Mouse (Mus musculus) midbrain, embryonic 15.5 days (tissue): ENCODE measurements around the gene Cerk. TPM values are rescaled to one million over a fixed set of nuclear protein-coding genes. Genes with fewer than 3 reads are reported as not detected.
A peak's percentile ranks its signal among the peaks of the same experiment; 100 is the strongest.

Experiments used
- ATAC-seq: fragments of 200-750 bp; cut with Nextera tagmentation; replicated peaks from 2 replicates; pipeline ENCODE4 v1.8.0; 2017; ENCODE audit warnings: moderate TSS enrichment
- H3K27ac ChIP-seq: fragments of 300-500 bp; sonication (generic); 2 replicates; pipeline ENCODE4 v1.5.1; 2015; ENCODE audit warnings: mild to moderate bottlenecking, inconsistent platforms
- H3K27me3 ChIP-seq: fragments of 300-500 bp; sonication (generic); replicated peaks from 2 replicates; pipeline ENCODE4 v1.6.1; 2015; ENCODE audit warnings: inconsistent platforms
- H3K36me3 ChIP-seq: fragments of 300-500 bp; sonication (generic); replicated peaks from 2 replicates; pipeline ENCODE4 v1.6.1; 2015; ENCODE audit warnings: inconsistent platforms
- H3K4me1 ChIP-seq: fragments of 300-500 bp; sonication (generic); 2 replicates; pipeline ENCODE4 v1.6.1; 2015; ENCODE audit warnings: inconsistent platforms
- H3K4me2 ChIP-seq: fragments of 300-500 bp; sonication (generic); 2 replicates; pipeline ENCODE4 v1.6.1; 2015; ENCODE audit warnings: inconsistent platforms, mild to moderate bottlenecking, moderate library complexity
- H3K4me3 ChIP-seq: fragments of 300-500 bp; sonication (generic); 2 replicates; pipeline ENCODE4 v1.5.1; 2015; ENCODE audit warnings: mild to moderate bottlenecking, inconsistent platforms
- H3K9ac ChIP-seq: fragments of 300-500 bp; sonication (generic); 2 replicates; pipeline ENCODE4 v1.6.1; 2015; ENCODE audit warnings: mild to moderate bottlenecking, inconsistent platforms
- H3K9me3 ChIP-seq: fragments of 300-500 bp; sonication (generic); 2 replicates; pipeline ENCODE4 v1.6.1; 2016; ENCODE audit warnings: inconsistent platforms
- WGBS: fragments of 180-500 bp; shearing (Covaris S2); methylation state at CpG from one replicate; pipeline ENCODE4 v1.1.7; 2015; ENCODE audit warnings: mixed read lengths; 5-methylcytosine and 5-hydroxymethylcytosine counted together
- polyA plus RNA-seq: library from polyadenylated mRNA; unstranded; fragments of >200 nt; fragmentation: Nextera tagmentation; extraction: Ambion mirVana; gene quantifications from 2 replicates; pipeline ENCODE4 v1.2.1, GENCODE M21; 2015

Gene Cerk
- polyA plus RNA-seq, 1 experiment from 2014 or later = 25.8 TPM

DNA sequence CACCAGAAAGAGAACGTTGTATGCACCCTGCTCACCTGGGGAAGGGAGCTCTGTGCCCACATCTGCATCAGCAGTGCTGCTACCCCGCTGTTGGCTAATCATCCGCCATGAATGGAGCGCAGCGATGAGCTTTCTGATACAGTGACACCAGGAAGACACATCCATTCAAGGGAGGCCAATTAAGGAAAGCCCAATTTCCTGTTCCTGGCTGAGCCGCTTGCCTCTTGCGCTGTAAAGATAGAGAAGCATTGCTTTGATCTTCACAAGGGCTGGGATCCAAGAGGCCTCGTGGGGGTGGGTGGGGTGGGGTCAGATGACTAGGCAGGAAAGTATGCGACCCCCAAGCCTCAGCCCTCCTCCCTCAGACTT, 72.6 kb downstream of the Cerk start:
- no peaks in the 10 kb centered on the region for H3K9me3 ChIP-seq
- H3K4me2 ChIP-seq = no peak overlapping the region
- peak overlapping the region; percentile 79 for H3K27ac ChIP-seq
- H3K4me3 ChIP-seq = no peak overlapping the region
- no peak overlapping the region for H3K9ac ChIP-seq
- ATAC-seq = peak; percentile 40
- peaks cover 46% of the 10 kb centered on the region for H3K4me1 ChIP-seq
- WGBS = 10% methylated on average over 9 of the region's 9 CpGs
- H3K36me3 ChIP-seq = no peaks in the 10 kb centered on the region
- no peaks in the 10 kb centered on the region for H3K27me3 ChIP-seq

DNA sequence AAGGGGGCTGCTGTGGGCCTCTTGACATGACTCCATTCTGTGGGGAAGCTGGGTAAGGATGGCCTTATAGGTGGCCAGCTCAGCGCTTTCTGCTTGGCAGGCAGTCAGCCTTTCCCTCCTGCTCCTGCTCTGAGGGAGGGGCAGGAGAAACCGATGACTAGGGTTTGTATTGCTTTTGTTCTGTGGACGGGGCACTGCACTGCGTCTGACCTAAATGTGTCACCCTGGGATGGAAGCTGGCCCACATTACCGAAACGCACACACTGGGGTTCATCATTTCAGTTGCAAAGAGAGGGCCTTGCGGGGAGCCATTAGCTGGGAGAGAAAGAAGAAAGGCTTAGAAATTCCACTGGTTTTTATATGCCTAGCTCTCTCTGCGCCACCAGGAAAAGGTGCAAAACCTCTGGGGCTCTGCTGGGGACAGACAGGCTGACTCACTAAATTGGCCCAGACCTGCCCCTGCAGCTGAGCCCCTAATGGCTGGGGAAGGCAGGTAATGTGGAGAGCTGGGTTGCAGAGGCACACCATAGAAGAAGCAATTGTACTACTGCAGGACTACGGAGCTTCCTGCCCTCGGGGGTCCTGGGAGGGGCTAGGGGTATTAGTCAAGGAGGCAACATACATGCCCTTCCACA, 73.1 kb downstream of the Cerk start:
- H3K9ac ChIP-seq = no peak overlapping the region
- ATAC-seq = peak; percentile 42; the same call in 1 of the 2 replicates
- H3K9me3 ChIP-seq = no peaks in the 10 kb centered on the region
- peak overlapping the region; percentile 79 for H3K27ac ChIP-seq
- no peak overlapping the region for H3K4me2 ChIP-seq
- WGBS = 8% methylated on average over 10 of the region's 10 CpGs
- H3K4me1 ChIP-seq = peaks cover 46% of the 10 kb centered on the region
- H3K4me3 ChIP-seq = no peak overlapping the region
- H3K27me3 ChIP-seq = no peaks in the 10 kb centered on the region
- H3K36me3 ChIP-seq = no peaks in the 10 kb centered on the region

DNA sequence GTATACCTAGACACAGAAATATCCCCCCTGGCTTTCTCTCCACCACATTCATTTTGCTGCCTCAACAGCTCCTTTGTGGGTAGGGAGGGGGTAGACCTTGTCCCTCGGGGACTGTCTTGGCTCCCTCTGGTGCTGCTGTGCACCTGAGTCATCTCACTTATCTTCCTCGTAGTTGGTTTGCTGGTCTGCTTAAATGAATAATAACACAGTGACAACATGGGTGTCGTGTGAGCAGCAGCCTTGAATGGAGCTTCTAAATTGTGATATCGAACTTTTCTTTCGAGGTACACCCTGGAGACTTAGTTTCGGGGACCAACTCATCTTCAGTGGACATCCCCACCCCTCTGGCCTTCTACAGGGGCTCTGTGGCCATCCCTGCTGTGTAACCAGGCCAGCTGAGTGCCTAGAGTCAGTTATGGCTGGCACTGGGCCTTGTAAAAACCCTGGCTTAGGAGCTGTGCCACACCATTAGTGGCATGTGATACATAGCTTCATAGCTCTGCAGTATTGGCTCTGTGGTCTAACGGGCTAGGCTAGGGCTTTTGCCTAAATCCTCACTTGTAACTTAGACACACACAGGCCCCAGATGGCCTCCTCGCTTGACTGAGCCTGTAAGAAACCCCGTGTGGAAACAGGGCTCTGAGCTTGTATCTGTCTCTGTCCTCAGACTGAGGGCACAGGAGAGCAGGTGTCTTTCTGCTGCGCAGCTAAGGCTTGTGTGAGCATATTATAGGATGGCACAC, 75.4 kb downstream of the Cerk start:
- H3K4me3 ChIP-seq = no peak overlapping the region
- H3K36me3 ChIP-seq = no peaks in the 10 kb centered on the region
- no peaks in the 10 kb centered on the region for H3K27me3 ChIP-seq
- no peak for ATAC-seq
- no peak overlapping the region for H3K4me2 ChIP-seq
- peaks cover 46% of the 10 kb centered on the region for H3K4me1 ChIP-seq
- 66% methylated on average over 10 of the region's 10 CpGs for WGBS
- H3K27ac ChIP-seq = 0 out of 2 replicates have a peak overlapping the region, but pooled peaks have one; percentile 2
- H3K9ac ChIP-seq = no peak overlapping the region
- no peaks in the 10 kb centered on the region for H3K9me3 ChIP-seq

DNA sequence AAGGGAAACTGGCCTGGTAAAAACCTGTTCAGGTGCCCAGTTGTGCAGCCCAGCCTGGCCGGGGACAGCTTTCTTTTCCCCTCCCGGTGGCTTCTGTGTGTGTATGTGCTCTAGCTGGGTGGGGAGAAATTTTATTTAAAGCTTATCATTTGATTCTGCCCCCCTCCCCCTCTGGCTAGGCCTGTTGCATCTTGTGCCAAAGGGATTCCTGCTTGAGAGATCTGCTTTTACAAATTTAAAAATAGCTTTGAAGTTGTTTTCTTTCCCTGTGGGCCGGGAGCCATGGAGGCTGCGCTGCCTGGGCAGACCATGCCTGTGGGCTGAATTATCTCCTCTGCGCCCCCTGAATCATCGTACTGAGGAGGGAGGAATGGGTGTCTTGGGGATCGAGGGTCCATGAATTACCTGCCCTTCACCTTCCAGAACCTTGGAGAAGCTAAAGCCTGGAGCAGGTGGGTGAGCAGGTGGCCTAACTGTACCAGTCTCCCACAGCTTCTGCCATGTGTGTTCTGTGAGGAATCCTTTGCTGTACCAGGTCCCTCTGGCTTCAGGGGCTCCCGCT, 76.2 kb downstream of the Cerk start:
- Histone ChIP-seq H3K4me1 (peaks cover 46% of the 10 kb centered on the region), H3K27me3 (no peaks in the 10 kb centered on the region), H3K9me3 (no peaks in the 10 kb centered on the region), H3K36me3 (0 out of 2 replicates have a peak, but pooled peaks cover 2% of the 10 kb centered on the region), H3K27ac (peak overlapping the region; percentile 24; the same call in 1 of the 2 replicates), H3K9ac (no peak overlapping the region), H3K4me2 (no peak overlapping the region), H3K4me3 (no peak overlapping the region)
- ATAC-seq = no peak
- whole genome bisulfite sequencing = 70% methylated on average over 8 of the region's 8 CpGs

DNA sequence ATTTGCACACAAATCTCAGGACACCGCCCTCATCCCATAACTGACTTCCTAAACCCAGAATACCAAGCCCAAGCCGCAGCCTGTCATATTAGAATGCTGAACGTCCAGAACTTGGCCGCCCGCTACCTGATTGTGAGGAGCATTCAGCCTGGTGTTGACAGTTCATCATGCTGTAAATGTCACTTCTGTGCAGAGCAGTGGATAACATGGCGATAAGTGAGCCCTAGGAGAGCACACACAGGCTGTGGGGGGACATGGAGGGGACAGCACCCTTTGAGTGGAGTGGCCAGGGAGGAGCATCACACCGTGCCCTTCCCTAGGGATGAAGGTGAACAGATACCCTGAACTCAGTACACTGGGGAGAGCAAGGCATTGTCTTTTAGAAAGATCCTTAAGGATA, 76.7 kb downstream of the Cerk start:
- ATAC-seq = no peak
- Histone ChIP-seq H3K4me1 (peaks cover 46% of the 10 kb centered on the region), H3K4me3 (no peak overlapping the region), H3K4me2 (no peak overlapping the region), H3K9ac (no peak overlapping the region), H3K27ac (peak overlapping the region; percentile 24), H3K9me3 (no peaks in the 10 kb centered on the region), H3K36me3 (0 out of 2 replicates have a peak, but pooled peaks cover 6% of the 10 kb centered on the region), H3K27me3 (no peaks in the 10 kb centered on the region)
- WGBS = 87% methylated on average over 7 of the region's 7 CpGs

DNA sequence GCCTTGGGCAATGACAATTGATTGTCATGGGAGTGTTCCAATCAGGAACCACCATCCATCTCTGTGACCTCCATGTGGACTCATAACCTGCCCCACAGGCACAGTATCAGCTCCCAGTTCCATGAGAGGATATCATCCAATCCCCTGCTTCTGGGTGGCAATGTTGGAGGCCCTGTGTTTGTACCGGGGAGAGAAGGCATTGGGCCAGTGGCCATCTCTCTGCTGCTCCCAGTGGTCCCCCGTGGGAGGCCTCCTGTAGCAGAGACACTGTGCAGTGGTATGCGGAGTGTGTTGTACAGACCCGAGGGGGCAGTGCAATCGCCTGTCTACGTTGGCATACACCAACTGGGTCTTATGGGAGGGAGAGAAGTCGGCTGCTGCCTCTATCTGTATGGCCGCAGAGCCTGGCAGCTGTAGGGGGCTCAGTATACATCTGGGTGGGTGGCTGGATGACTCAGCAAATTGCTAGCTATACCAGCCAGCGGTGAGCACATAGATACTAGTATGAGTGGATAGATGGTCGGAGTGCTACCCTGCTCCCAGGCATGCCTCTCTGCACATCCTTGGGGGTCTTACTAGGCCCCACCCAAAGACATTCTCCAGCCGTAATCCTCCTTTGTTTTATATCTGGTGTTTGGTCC, 78.0 kb downstream of the Cerk start:
- ATAC-seq = no peak
- WGBS = 84% methylated on average over 11 of the region's 11 CpGs

DNA sequence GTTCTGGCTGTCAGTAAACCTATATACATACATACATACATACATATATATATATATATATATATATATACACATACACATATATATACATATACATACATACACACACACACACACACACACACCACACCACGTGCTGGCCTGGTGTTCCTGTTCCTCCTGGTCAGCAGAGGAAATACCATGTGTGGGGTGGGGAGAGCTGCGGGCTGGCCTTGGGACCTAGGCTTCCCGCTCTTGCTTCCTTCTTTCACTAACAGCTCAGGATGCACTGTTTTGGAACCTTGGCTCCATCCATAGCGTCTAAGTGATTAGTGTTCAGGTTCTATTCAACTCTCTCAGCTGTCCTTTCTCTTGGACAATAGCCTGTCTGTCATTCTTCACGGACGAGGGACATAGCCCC, 80.2 kb downstream of the Cerk start:
- WGBS = 57% methylated on average over 6 of the region's 6 CpGs
- ATAC-seq = no peak

More for the DNA sequence above, 78.0 kb downstream of the Cerk start:
- H3K4me2 ChIP-seq = no peak overlapping the region
- H3K36me3 ChIP-seq = peaks cover 6% of the 10 kb centered on the region; the same call in 1 of the 2 replicates
- no peaks in the 10 kb centered on the region for H3K27me3 ChIP-seq
- H3K9ac ChIP-seq = no peak overlapping the region
- H3K9me3 ChIP-seq = no peaks in the 10 kb centered on the region
- no peak overlapping the region for H3K27ac ChIP-seq
- H3K4me3 ChIP-seq = no peak overlapping the region
- H3K4me1 ChIP-seq = peaks cover 35% of the 10 kb centered on the region

DNA sequence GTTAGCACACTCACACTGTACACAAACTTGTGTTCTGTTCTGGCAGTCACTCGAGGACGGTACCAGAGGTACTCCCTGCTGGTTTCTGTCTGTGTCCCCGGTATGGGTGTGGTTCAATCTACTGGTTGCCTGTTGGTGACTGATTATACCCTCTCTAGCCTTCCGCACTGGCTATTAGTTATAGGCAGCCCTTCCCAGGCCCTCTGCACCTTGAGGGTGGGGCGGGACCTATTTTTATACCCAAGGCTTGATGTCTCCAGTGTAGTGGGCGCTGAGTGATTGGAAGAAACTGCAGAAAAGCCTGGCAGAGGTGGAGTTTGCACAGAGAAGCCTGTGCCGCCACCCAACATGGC, 80.6 kb downstream of the Cerk start:
- no peak overlapping the region for H3K4me2 ChIP-seq
- peaks cover 17% of the 10 kb centered on the region; the same call in 1 of the 2 replicates for H3K36me3 ChIP-seq
- H3K9me3 ChIP-seq = no peaks in the 10 kb centered on the region
- H3K27ac ChIP-seq = no peak overlapping the region
- no peak overlapping the region for H3K9ac ChIP-seq
- H3K27me3 ChIP-seq = no peaks in the 10 kb centered on the region
- 90% methylated on average over 7 of the region's 7 CpGs for WGBS
- H3K4me1 ChIP-seq = peaks cover 17% of the 10 kb centered on the region
- no peak for ATAC-seq
- no peak overlapping the region for H3K4me3 ChIP-seq

More for the DNA sequence above, 80.2 kb downstream of the Cerk start:
- Histone ChIP-seq H3K9ac (no peak overlapping the region), H3K4me1 (peaks cover 21% of the 10 kb centered on the region), H3K27me3 (no peaks in the 10 kb centered on the region), H3K4me3 (no peak overlapping the region), H3K4me2 (no peak overlapping the region), H3K9me3 (no peaks in the 10 kb centered on the region), H3K36me3 (peaks cover 17% of the 10 kb centered on the region; the same call in 1 of the 2 replicates), H3K27ac (no peak overlapping the region)

DNA sequence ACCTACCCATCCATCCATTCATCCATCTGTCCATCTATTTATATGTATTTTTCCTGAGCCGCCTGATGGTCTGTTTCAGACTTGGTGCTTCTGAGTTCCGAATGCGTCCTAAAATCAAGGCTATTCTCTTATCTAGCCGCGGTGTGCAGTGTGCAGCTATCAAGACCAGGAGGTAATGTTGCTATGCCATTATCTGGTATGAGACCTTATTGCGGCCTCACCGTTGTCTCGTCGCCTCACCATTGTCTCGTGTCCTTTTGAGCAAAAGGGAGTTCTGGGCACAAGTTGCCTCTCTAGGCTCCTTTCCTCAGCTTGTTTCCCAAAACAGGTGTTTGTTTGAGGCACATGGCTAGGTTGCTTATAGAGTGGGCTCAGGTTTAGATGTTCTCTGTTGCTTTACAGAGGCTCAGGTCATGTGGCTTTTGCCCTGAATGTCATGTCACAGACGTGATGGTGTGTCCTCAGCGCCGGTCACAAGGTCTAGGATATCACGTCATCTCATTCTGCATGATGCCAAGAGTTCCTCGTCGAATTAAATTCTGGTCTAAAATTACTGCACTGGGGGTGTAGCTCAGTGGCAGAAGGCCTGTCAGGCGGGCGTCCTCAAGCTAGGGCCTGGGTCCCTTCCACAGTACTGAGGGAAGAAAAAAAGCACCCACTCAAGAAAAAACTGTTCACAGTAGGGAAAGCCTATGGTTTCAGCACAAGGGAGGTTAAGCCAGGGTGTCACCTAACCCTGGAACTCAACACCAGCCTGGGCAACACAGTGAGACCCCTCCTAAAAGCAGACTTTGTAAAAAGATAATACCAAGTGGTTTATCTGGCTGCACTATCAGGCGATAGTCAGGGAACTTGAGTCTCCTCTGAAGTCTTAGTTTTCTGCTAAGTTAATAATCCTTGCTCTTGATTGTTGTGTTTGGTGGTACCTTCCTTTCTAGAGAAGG, 81.3 kb downstream of the Cerk start:
- H3K9ac ChIP-seq = no peak overlapping the region
- peaks cover 17% of the 10 kb centered on the region; the same call in 1 of the 2 replicates for H3K36me3 ChIP-seq
- H3K27ac ChIP-seq = no peak overlapping the region
- H3K4me1 ChIP-seq = peaks cover 11% of the 10 kb centered on the region
- no peaks in the 10 kb centered on the region for H3K9me3 ChIP-seq
- WGBS = 94% methylated on average over 19 of the region's 19 CpGs
- H3K4me2 ChIP-seq = no peak overlapping the region
- no peak for ATAC-seq
- no peak overlapping the region for H3K4me3 ChIP-seq
- no peaks in the 10 kb centered on the region for H3K27me3 ChIP-seq

DNA sequence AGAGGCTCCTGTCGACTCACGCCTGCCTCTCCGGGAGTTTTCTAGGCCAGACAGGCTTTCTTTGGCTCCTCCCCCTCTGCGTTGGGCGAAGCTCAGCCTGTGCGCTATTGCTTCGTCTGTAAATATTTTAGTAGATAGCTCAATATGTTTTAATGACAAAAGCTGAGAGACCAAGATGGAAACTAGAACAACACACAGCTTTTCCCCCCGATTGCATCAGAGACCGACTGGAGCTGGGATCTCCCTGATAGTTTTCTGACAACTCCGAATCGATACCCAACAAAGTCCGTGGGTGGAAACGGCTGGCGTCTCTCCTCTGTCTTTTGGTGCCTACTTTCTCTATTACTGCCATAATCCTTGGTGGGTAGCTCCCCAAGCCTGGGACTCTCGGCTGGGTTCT, 83.6 kb downstream of the Cerk start:
- ATAC-seq = no peak
- H3K9me3 ChIP-seq = no peaks in the 10 kb centered on the region
- H3K27ac ChIP-seq = no peak overlapping the region
- H3K9ac ChIP-seq = no peak overlapping the region
- H3K4me1 ChIP-seq = peaks cover 5% of the 10 kb centered on the region
- no peak overlapping the region for H3K4me2 ChIP-seq
- H3K36me3 ChIP-seq = peaks cover 17% of the 10 kb centered on the region; the same call in 1 of the 2 replicates
- H3K4me3 ChIP-seq = no peak overlapping the region
- H3K27me3 ChIP-seq = no peaks in the 10 kb centered on the region
- WGBS = 91% methylated on average over 15 of the region's 15 CpGs

DNA sequence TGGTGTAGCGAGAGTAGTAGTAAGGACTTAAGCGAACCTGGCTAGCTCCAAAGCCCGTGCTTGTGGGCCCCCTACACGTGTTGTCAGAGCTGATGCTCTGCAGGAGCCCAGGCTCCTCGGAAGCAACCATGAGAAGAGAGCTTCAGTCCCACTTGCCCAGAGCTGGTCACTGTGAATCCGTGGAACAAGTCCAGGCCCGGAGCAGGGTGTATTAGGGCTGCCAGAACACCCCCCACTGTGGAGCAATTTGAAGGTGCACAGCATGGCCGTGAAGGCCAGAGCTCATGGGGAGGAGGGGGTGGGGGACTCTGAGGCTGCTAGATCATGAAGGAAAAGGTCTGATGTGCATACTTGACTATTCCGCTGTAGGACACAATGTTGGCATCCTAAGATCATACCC, 84.4 kb downstream of the Cerk start:
- Histone ChIP-seq H3K9ac (no peak overlapping the region), H3K36me3 (peaks cover 17% of the 10 kb centered on the region; the same call in 1 of the 2 replicates), H3K4me2 (no peak overlapping the region), H3K27me3 (no peaks in the 10 kb centered on the region), H3K4me3 (no peak overlapping the region), H3K27ac (no peak overlapping the region), H3K9me3 (no peaks in the 10 kb centered on the region), H3K4me1 (peaks cover 5% of the 10 kb centered on the region)
- WGBS = 86% methylated on average over 9 of the region's 9 CpGs
- ATAC-seq = no peak
